Mouse (Mus musculus) liver, adult 2 months (tissue): ENCODE measurements at regions not wholly inside any gene's neighbourhood (a gene's known extent, or its start where the extent isn't known, plus 50 kb on each side); places are given as distances from the start of the nearest gene placed in this dataset.

Experiments used
- CTCF ChIP-seq: fragments of 200-500 bp; IDR thresholded peaks from 2 replicates; pipeline ENCODE4 v1.5.1; 2011; ENCODE audit warnings: low read depth, low read length, control low read depth
- POLR2A ChIP-seq: fragments of 200-500 bp; IDR thresholded peaks from 2 replicates; pipeline ENCODE4 v1.6.1; 2011; ENCODE audit warnings: low read length, control low read depth; ENCODE audit not compliant: insufficient read depth; ENCODE audit errors: extremely low read depth

GRCm38 (mm10) chr1:7502363-7502762 is 2694.7 kb downstream of the Gm37988 start:
- TF ChIP-seq POLR2A (no peak), CTCF (no peak)
